Mouse (Mus musculus) embryonic fibroblast, embryonic 13.5 days (primary cell): ENCODE data around the gene Dnajc5.

ENCODE experiments used
- CTCF ChIP-seq: IDR thresholded peaks from 2 replicates; pipeline ENCODE4 v1.5.1; 2011; ENCODE audit warnings: mild to moderate bottlenecking, control low read depth, low read length, moderate library complexity, borderline replicate concordance; ENCODE audit not compliant: insufficient read depth
- POLR2A ChIP-seq: IDR thresholded peaks from 2 replicates; pipeline ENCODE4 v1.6.1; 2011; ENCODE audit warnings: low read depth, mild to moderate bottlenecking, control low read depth, low read length, moderate library complexity

DNA sequence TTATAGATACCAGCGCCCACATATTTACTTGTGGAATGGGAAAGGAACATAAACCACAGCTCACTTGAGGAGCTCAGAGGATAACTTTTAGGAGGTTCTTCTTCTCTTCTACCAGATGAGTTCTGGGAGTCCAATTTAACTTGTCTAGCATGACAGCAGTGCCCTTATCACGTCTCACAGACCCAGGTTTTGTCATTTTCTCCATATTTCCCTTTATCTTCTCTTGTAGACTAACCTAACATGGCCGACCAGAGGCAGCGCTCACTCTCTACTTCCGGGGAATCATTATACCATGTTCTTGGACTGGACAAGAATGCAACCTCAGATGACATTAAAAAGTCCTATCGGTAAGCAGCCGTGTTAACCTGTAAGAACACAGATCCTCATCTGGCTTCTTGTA, 25.9 kb downstream of the Dnajc5 start:
- TF ChIP-seq CTCF (no peak), POLR2A (no peak)
